Mouse (Mus musculus): ENCODE measurements around the gene Esf1. TPM values are rescaled to one million over a fixed set of nuclear protein-coding genes. Genes with fewer than 3 reads are reported as not detected.
A peak's percentile ranks its signal among the peaks of the same experiment; 100 is the strongest.
"Not testable (repeated sequence)": the region's sequence is repeated elsewhere in the genome, so short reads cannot be mapped to it uniquely, and the experiment has no call there.

Esf1 gene
- polyA plus RNA-seq (2015; fragmentation: Nextera tagmentation; extraction: Ambion mirVana) = 15.6 and 16.4 TPM in 2 replicates

DNA sequence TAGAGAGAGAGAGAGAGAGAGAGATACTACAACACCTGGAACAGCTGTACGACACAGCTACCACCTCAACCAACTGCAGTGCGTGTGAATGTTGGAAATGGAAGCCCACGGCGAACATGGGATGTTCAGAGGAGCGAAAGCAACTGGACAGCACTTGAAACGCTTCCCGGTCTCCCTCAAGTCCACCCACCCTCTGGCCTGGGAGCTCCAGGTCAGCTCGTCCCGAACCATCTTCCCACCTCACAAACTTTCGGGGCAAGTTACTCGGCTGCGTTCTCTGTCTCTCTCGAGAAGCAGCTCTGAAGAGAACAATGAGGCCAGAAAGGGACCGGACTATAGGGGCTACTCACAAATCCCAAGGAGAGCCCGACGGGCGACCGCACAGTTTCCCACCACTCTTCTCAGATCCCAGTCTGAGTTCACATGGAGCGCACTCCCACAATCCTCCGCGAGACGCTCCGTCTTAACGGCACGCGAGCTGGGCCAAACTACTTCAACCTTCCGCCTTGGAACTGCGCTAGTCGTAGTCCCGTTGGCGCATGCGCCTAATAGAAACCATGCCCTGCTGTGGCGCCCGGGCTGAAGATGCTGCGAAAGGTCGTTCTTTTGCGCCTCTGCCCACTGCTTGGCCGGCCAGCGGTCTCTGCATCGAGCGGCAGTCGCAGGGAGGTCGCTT lies at the start of gene Esf1, which contains the start of gene Ndufaf5:
Gene Esf1 (minus strand): TSS at position 438 of the 676 bp plus-strand sequence.
Gene Ndufaf5 (plus strand): TSS at position 523 of the 676 bp plus-strand sequence.
- peak within 1 kb of the TSS; percentile 85 for H3K27ac ChIP-seq (ENCODE audit: low read length)
- H3K4me3 ChIP-seq (ENCODE audit: low read depth, low read length) = peak within 1 kb of the TSS; percentile 84
- peak within 1 kb of the TSS; percentile 84 for H3K4me2 ChIP-seq (ENCODE audit: low read length)
- H3K4me1 ChIP-seq (ENCODE audit: control insufficient read depth, insufficient read depth, low read length) = peaks cover 22% of the 10 kb centered on the region
- H3K36me3 ChIP-seq (ENCODE audit: control insufficient read depth, insufficient read depth, low read length) = peaks cover 8% of the 10 kb centered on the region
- no peaks in the 10 kb centered on the region for H3K27me3 ChIP-seq (ENCODE audit: control insufficient read depth, insufficient read depth, low read depth, low read length)
- ATAC-seq = peak; percentile 98
- H3K9me3 ChIP-seq (replicated peaks; ENCODE audit: control insufficient read depth, low read length, poor library complexity, severe bottlenecking) = no peaks in the 10 kb centered on the region
- WGBS = under 1% methylated on average over 43 of the region's 43 CpGs
- H3K9ac ChIP-seq (ENCODE audit: low read depth, low read length) = peak within 1 kb of the TSS; percentile 92

GRCm38 (mm10) chr2:140215965-140216364 lies 45.6 kb upstream of the Esf1 start:
- no peak for ATAC-seq
- H3K36me3 ChIP-seq (ENCODE audit: control insufficient read depth, insufficient read depth, low read length) = no peaks in the 10 kb centered on the region

GRCm38 (mm10) chr2:140215415-140215814 lies 45.1 kb upstream of the Esf1 start:
- Histone ChIP-seq H3K27ac (ENCODE audit: low read length) (no peak overlapping the region), H3K36me3 (ENCODE audit: control insufficient read depth, insufficient read depth, low read length) (no peaks in the 10 kb centered on the region), H3K4me2 (ENCODE audit: low read length) (no peak overlapping the region), H3K9me3 (replicated peaks; ENCODE audit: control insufficient read depth, low read length, poor library complexity, severe bottlenecking) (no peaks in the 10 kb centered on the region), H3K27me3 (ENCODE audit: control insufficient read depth, insufficient read depth, low read depth, low read length) (no peaks in the 10 kb centered on the region), H3K4me3 (ENCODE audit: low read depth, low read length) (no peak overlapping the region), H3K4me1 (ENCODE audit: control insufficient read depth, insufficient read depth, low read length) (no peaks in the 10 kb centered on the region), H3K9ac (ENCODE audit: low read depth, low read length) (no peak overlapping the region)
- 81% methylated on average over 2 of the region's 2 CpGs for WGBS
- ATAC-seq = no peak

More at GRCm38 (mm10) chr2:140215965-140216364, 45.6 kb upstream of the Esf1 start:
- H3K27ac ChIP-seq (ENCODE audit: low read length) = no peak overlapping the region
- no peak overlapping the region for H3K4me3 ChIP-seq (ENCODE audit: low read depth, low read length)
- no peaks in the 10 kb centered on the region for H3K4me1 ChIP-seq (ENCODE audit: control insufficient read depth, insufficient read depth, low read length)
- WGBS = 81% methylated on average over 1 of the region's 1 CpGs
- no peak overlapping the region for H3K9ac ChIP-seq (ENCODE audit: low read depth, low read length)
- H3K9me3 ChIP-seq (replicated peaks; ENCODE audit: control insufficient read depth, low read length, poor library complexity, severe bottlenecking) = no peaks in the 10 kb centered on the region
- H3K4me2 ChIP-seq (ENCODE audit: low read length) = no peak overlapping the region
- H3K27me3 ChIP-seq (ENCODE audit: control insufficient read depth, insufficient read depth, low read depth, low read length) = no peaks in the 10 kb centered on the region

GRCm38 (mm10) chr2:140214519-140215027 lies 44.2 kb upstream of the Esf1 start:
- H3K4me3 ChIP-seq (ENCODE audit: low read depth, low read length) = no peak overlapping the region
- H3K4me2 ChIP-seq (ENCODE audit: low read length) = no peak overlapping the region
- H3K9me3 ChIP-seq (replicated peaks; ENCODE audit: control insufficient read depth, low read length, poor library complexity, severe bottlenecking) = no peaks in the 10 kb centered on the region
- no peak for ATAC-seq
- H3K27me3 ChIP-seq (ENCODE audit: control insufficient read depth, insufficient read depth, low read depth, low read length) = no peaks in the 10 kb centered on the region
- H3K36me3 ChIP-seq (ENCODE audit: control insufficient read depth, insufficient read depth, low read length) = no peaks in the 10 kb centered on the region
- no peak overlapping the region for H3K27ac ChIP-seq (ENCODE audit: low read length)
- WGBS = 94% methylated on average over 4 of the region's 4 CpGs
- no peak overlapping the region for H3K9ac ChIP-seq (ENCODE audit: low read depth, low read length)
- H3K4me1 ChIP-seq (ENCODE audit: control insufficient read depth, insufficient read depth, low read length) = no peaks in the 10 kb centered on the region

DNA sequence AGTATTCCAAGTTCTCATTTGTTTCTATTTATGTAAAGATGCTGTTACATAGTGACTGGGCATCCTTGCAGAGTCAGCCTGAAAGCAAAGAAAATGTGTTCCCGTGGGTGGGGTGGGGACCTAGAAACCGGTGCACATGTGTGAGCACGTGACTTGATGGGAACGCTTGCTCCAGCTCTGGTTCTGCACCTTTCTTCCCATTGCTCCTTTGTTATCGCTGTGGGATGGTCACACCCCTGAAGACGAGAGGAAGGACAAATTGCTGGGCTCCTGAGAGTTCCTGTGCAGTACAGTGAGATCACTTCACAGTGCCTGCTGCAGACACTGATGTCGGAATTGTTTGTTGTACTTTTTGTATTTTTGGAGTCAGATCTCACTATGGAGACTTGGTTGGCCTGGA lies 33.4 kb upstream of the Esf1 start:
- Histone ChIP-seq H3K4me2 (ENCODE audit: low read length) (no peak overlapping the region), H3K27me3 (ENCODE audit: control insufficient read depth, insufficient read depth, low read depth, low read length) (no peaks in the 10 kb centered on the region), H3K27ac (ENCODE audit: low read length) (no peak overlapping the region), H3K9me3 (replicated peaks; ENCODE audit: control insufficient read depth, low read length, poor library complexity, severe bottlenecking) (no peaks in the 10 kb centered on the region), H3K9ac (ENCODE audit: low read depth, low read length) (no peak overlapping the region), H3K36me3 (ENCODE audit: control insufficient read depth, insufficient read depth, low read length) (peaks cover 16% of the 10 kb centered on the region), H3K4me3 (ENCODE audit: low read depth, low read length) (no peak overlapping the region), H3K4me1 (ENCODE audit: control insufficient read depth, insufficient read depth, low read length) (no peaks in the 10 kb centered on the region)
- 94% methylated on average over 7 of the region's 7 CpGs for WGBS
- ATAC-seq = no peak

- Histone ChIP-seq H3K4me1 (ENCODE audit: control insufficient read depth, insufficient read depth, low read length) (no peaks in the 10 kb centered on the region), H3K27me3 (ENCODE audit: control insufficient read depth, insufficient read depth, low read depth, low read length) (no peaks in the 10 kb centered on the region), H3K4me2 (ENCODE audit: low read length) (no peak overlapping the region), H3K4me3 (ENCODE audit: low read depth, low read length) (no peak overlapping the region), H3K27ac (ENCODE audit: low read length) (no peak overlapping the region), H3K36me3 (ENCODE audit: control insufficient read depth, insufficient read depth, low read length) (peaks cover 16% of the 10 kb centered on the region), H3K9me3 (replicated peaks; ENCODE audit: control insufficient read depth, low read length, poor library complexity, severe bottlenecking) (no peaks in the 10 kb centered on the region), H3K9ac (ENCODE audit: low read depth, low read length) (no peak overlapping the region)
- WGBS = 91% methylated on average over 5 of the region's 5 CpGs
- ATAC-seq = no peak
These were observed 32.2 kb upstream of the Esf1 start for GRCm38 (mm10) chr2:140202573-140202972.

GRCm38 (mm10) chr2:140200713-140201112 lies 30.3 kb upstream of the Esf1 start:
- H3K36me3 ChIP-seq (ENCODE audit: control insufficient read depth, insufficient read depth, low read length) = peaks cover 16% of the 10 kb centered on the region

DNA sequence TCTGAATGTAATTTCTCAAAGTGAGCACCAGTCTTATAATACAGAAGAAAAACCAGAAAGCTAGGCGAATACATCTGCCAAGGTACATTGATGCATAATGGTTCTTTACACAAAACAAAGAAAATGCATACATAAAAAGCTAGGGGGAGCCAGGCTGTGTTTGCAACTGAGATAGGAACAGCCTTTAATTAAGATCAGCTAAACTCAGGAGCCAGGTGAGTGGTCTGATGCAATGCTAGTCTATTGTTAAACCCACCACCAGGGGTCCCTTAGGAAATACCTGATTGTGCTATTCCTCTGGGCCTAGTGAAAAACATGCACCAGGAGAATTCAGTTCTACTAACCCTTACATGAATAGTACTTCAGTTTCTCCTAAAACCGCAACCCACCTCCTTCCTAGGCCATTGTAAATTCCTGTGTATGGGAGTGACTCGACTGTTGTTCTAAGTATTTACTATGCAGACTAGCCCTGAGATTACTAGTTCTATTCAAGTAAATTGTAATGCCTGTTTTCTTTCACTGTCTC lies 15.4 kb upstream of the Esf1 start:
- H3K36me3 ChIP-seq (ENCODE audit: control insufficient read depth, insufficient read depth, low read length) = peaks cover 18% of the 10 kb centered on the region
- not testable (repeated sequence) for H3K4me2 ChIP-seq (ENCODE audit: low read length); H3K9ac ChIP-seq (ENCODE audit: low read depth, low read length); H3K4me3 ChIP-seq (ENCODE audit: low read depth, low read length); H3K4me1 ChIP-seq (ENCODE audit: control insufficient read depth, insufficient read depth, low read length); H3K27ac ChIP-seq (ENCODE audit: low read length); ATAC-seq; H3K27me3 ChIP-seq (ENCODE audit: control insufficient read depth, insufficient read depth, low read depth, low read length); H3K9me3 ChIP-seq (replicated peaks; ENCODE audit: control insufficient read depth, low read length, poor library complexity, severe bottlenecking)
- 92% methylated on average over 3 of the region's 3 CpGs for WGBS

More at GRCm38 (mm10) chr2:140200713-140201112, 30.3 kb upstream of the Esf1 start:
- no peak overlapping the region for H3K9ac ChIP-seq (ENCODE audit: low read depth, low read length)
- no peaks in the 10 kb centered on the region for H3K27me3 ChIP-seq (ENCODE audit: control insufficient read depth, insufficient read depth, low read depth, low read length)
- no peak overlapping the region for H3K4me2 ChIP-seq (ENCODE audit: low read length)
- ATAC-seq = no peak
- H3K4me1 ChIP-seq (ENCODE audit: control insufficient read depth, insufficient read depth, low read length) = no peaks in the 10 kb centered on the region
- H3K9me3 ChIP-seq (replicated peaks; ENCODE audit: control insufficient read depth, low read length, poor library complexity, severe bottlenecking) = no peaks in the 10 kb centered on the region
- no peak overlapping the region for H3K27ac ChIP-seq (ENCODE audit: low read length)
- H3K4me3 ChIP-seq (ENCODE audit: low read depth, low read length) = no peak overlapping the region
- 81% methylated on average over 2 of the region's 2 CpGs for WGBS
